Mouse (Mus musculus): Measurements from ENCODE around the gene Rabep1. TPM values are rescaled to one million over a fixed set of nuclear protein-coding genes. Genes with fewer than 3 reads are reported as not detected.
A peak's percentile ranks its signal among the peaks of the same experiment; 100 is the strongest.
"Not testable (repeated sequence)": the region's sequence is repeated elsewhere in the genome, so short reads cannot be mapped to it uniquely, and the experiment has no call there.

Gene Rabep1
- total RNA-seq, 4 experiments from 2014 or later: 36.0 to 42.2 (median 41.6) TPM

DNA sequence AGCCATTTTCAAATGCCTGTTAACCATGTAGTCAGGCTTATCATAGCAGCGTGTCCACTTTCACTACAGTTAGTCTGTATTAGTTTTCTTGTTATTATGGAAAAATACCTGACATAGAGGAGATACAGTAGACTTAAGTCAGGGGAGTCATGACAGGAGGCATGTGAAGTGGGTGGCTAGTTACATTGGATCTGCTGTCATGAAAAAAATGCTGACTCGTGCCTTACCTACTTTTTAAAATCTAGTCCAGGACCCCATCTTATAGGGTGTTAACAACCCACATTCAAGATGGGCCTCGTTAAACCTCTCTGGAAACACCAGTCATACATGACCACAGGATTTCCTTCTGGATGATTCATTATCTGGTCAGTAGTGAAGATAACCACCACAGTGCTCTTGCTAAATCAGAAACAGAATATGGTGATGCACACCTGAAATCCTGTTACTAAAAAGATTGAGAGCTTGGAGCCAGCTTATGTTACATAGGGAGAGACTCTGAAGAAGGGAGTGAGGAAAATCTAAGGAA is 38.4 kb downstream of the Rabep1 start:
- DNase-seq (ENCODE audit: low spot score in 2 of 2): no peak

DNA sequence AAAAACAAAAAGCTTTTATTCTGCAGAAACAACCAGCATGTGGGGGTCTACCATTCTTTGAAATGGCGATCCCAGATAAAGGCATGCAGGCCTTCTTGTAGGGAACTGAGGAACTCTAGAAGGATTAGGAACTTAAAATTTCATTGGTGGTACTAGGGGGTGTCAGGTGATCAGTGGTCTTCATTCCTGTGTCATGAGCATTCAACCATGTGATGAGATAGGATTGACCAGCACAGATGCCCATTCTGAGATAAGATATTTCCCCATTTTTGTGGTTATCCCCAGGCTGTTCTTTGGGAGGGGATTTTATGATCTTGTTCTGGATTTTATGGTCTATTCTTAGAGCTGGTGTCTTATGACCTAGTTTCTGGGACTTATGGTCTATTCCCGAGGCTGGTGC is 46.1 kb downstream of the Rabep1 start:
- DNase-seq (ENCODE audit: low spot score in 2 of 2): no peak

DNA sequence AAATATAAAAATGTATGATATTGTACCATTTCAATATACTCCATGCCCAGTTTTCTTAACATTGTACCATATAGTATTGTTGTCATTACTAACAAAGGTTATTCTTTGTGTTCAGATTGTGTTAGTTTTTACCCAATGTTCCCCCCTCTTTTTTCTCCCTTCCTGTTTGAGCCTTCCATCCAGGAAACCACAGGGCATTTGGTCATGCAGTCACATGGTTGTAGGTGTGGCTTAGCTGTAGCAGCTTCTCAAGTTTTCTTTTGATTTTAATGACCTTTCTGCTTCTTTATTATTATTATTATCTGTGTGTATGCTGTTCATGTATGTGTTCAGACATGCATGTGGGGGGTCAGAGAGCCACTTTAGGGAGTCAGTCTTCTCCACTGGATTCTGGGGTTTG is 47.0 kb downstream of the Rabep1 start:
- DNase-seq (ENCODE audit: low spot score in 2 of 2): no peak

DNA sequence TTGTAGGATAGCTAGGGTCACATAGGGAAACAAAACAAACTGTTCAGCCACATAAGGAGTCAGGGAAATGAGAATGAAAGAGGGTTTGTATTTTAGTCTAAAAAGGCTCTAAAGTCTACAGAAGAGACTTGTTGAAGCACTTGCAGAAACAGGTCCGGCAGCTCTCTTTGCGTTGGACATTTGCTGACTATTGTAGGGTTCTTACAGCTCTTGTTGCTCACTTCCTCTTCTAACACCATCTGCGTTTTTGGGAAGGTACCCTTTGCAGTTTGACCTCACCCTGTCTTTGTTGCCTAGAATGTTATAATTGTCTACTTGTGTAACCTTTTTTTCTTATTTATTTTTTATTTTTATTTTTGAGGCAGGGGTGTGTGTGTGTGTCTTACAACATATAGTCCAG is 53.1 kb downstream of the Rabep1 start:
- no peak for DNase-seq (ENCODE audit: low spot score in 2 of 2)

DNA sequence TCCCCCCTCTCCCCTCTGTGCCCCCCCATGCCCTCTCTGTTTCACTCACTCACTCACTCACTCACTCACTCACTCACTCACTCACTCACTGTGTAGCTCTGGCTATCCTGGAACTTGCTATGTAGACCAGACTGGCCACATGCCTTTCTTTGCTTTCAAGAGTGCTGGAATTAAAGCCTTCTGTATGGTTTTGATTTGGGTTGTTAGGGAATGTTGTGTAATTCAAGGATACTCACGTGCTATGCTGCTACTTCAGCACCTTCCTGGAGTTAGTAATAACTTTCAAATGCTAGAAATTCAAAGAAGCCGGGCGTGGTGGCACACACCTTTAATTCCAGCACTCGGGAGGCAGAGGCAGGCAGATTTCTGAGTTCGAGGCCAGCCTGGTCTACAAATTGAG is 53.6 kb downstream of the Rabep1 start:
- not testable (repeated sequence) for DNase-seq (ENCODE audit: low spot score in 2 of 2)

DNA sequence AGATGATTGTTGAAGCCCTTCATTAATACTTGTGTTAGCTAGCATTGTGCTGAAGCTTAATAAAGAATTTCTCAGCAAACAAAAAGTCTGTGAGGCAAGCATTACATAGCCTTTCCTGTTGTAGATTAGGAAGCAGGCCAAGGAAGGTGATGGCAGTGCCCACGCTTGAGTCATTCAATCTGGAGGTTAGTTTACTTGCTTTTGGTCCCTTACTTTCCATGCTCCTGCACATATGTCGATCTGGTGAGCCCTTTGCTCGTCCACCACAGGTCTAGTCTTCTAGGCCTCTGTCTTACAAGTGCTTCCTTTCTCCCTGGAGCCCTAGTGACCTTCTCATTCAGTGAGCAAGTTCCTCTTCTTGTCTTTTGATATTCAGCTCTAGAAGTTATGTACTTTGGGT is 62.1 kb downstream of the Rabep1 start:
- no peak for DNase-seq (ENCODE audit: low spot score in 2 of 2)

DNA sequence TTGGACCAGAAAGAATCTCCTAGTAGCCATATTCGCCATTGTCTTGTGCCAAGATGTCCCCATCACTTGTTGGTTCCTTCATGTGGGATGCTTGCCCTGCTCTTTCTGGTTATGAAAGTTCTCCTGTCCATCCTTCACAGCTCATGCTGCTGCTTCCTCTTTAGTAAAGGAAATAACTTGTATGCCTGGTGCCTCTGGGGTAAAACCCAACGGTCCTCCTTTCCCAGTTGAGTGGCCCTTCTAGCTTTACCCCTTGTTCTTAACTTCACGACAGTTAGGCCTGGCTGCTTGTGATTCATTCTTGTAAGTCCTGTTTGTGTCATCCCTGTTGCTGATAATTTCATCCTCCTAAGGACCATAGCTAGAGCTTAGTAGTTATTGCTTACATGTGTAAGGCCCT is 66.7 kb downstream of the Rabep1 start:
- DNase-seq (ENCODE audit: low spot score in 2 of 2): no peak

DNA sequence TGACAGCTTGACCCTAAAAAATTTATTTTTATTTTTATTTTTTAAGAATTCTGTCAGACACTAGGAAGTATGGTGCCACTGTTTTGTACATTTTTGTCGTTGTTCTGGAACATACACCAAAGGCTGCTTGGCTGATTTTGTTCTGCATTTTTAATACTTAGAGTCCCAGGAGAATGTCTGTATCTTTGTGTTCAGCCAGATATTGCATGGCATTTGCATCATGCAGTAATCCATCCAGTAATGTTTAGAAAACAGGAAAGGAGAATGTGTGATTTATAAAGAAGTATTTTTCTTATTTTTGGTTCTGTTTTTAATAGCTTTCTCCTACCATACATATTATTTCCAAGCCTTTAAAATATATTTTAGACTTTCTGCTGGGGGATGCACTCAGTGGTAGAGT is 67.3 kb downstream of the Rabep1 start:
- no peak for DNase-seq (ENCODE audit: low spot score in 2 of 2)

DNA sequence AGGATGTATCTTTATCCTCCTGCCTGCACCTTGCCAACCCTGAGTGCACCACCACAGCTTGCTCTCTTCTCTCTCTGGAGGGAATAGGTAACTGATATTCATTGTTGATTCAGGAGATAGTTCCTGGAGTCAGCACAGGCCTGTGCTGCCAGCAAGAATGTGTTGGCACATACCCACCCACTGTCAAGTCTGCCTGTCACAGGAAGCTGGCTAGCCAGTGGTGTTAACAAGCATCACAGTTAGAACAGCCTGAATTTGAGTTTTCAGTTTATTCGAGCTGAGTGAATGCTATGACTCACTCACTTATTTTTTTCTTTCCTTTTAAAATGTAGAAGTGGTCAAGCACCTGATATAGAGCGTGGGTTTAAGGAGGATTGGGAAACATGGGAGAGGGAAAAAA is 73.3 kb downstream of the Rabep1 start:
- no peak for DNase-seq (ENCODE audit: low spot score in 2 of 2)

DNA sequence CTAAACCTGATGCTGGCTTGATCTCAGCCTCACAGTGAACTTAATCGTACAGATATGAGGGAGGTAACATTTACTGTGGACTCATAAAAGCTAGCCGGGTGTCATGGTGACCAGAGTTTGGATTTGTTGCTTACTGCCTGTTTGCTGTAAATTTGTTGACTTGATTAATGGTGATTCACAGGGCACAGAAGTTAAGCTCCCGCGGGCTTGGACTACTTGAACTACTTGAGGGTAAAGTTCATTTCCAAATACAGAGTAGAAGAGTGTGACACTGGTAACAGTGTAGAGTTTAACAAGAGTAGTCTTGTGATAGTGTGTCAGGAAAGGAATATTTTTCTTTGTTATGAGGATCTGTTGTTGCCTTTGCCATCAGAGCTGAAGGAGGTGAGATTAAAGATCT is 74.9 kb downstream of the Rabep1 start:
- no peak for DNase-seq (ENCODE audit: low spot score in 2 of 2)

DNA sequence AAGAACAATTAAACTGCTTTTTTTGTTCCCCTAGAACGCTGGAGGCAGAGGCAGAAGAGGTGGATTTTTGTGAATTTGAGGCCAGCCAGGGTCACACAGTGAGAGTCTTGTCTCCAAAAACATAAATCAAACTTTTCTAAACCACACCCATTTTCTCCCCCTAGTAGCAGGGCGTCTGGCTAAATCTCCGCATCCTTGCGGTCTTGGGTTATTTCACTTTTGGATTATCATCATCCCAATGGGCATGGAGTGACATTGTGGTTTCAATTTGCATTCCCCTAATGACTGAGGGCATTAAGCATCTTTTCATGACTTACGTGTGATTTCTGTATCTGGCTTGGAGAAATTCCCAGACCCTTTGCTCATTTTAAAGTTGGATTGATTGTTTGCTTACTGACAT is 86.9 kb downstream of the Rabep1 start:
- DNase-seq (ENCODE audit: low spot score in 2 of 2): no peak

- DNase-seq (ENCODE audit: low spot score in 2 of 2): no peak
Measured at GRCm38 (mm10) chr11:70935316-70935715, 90.7 kb downstream of the Rabep1 start.

DNA sequence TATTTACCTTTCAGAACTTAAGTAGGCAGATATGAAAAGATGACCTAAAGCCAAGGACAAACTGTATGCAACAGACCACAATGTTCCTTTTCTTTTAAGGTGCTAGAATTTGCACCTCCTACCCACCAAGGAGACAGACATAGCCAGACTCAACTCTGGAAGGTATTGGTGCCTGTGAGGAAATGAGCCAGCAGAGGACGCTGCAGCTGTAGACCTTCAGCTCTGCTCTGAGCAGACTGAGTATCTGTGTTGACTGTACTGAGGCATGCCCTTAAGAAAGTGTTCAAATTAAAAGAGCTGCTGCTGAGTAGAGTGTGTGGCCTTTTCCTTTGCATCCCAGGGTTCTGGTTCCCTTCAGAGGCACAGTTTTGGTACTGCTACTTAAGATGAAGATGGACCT is 98.0 kb downstream of the Rabep1 start:
- DNase-seq (ENCODE audit: low spot score in 2 of 2): no peak

GRCm38 (mm10) chr11:70943651-70944050 is 99.1 kb downstream of the Rabep1 start:
- DNase-seq (ENCODE audit: low spot score in 2 of 2): no peak

- DNase-seq (ENCODE audit: low spot score in 2 of 2): no peak
Measured at GRCm38 (mm10) chr11:70944935-70945817, 100.6 kb downstream of the Rabep1 start.

DNA sequence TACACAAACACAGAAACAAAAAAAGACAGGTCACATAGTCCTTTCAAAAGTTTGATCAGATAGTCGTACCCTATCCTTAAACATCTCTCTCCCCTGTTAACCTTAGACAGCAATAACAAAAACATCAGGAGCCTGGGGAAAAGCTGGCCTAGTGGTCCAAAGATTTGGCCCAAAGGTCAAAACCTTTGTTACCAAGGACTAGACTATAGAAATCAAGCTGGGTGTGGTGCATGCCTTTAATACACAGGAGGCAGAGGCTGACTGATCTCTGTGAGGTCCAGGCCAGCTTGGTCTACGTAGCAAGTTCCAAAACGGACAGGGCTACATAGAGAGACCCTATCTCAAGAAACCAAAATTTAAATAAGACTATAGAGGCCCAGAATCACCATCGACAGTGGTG is 110.1 kb downstream of the Rabep1 start:
- no peak for DNase-seq (ENCODE audit: low spot score in 2 of 2)

DNA sequence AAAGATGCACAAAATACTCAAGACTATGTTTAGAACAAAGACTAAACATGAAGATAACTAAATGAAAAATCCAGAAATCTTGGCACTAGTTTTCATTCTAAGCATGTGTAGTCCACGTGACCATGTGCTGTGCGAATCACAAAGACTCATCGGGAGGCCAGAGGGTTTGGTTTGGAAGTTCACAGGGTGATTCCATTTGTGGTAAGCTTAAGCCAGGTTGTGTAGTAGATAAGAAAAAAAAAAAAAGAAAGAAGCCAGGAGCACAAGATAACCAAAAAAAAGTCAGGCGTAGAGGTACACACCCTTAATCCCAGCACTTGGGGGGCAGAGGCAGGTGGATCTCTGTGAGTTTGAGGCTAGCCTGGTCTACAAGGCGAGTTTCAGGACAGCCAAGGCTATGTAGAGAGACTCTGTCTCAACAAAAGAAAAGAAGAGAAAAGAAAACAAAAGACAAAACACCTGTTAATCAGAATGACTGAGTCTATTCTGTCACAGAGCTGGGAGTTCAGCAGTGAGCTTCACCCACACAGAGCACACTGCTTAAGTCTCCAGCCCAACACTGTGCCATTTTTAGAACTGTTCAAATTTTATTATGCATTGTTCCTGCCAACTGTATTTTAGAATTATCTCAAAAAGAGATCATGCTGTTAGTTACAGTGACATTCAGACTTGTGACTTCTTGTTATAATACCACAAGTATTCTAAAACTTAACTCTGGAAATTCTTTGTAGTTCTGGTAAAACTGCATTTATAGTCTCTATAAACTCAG is 116.4 kb downstream of the Rabep1 start:
- no peak for DNase-seq (ENCODE audit: low spot score in 2 of 2)

DNA sequence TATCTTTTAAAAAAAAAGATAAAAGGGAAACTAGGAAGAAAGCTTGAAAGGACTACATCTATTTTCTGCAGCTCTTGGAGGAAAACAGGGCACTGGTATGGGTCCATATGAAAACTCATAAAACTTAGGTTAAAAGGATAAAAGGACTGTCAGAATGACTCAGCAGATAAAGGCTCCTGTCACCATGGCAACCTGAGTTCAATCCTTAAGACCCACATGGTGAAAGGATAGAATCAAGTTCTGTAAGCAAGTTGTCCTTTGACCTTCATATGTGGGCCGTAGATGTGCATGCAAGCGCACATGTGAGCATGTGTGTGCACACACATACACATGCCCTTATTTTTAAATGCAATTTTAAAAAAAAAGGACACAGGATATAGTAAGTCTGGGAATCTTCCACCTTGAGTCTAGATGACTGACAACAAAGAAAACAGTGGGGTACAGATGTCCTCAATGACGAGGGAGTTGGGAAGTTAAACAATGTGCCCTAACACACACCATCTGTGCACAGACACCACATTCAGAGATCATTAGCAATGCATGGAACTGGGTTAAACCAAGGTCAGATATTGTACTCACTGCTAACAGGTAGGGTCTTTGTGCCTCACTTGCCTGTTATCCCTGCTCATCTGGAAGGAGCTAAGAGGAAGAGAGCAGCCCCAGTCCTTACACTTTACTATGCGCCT is 119.8 kb downstream of the Rabep1 start:
- no peak for DNase-seq (ENCODE audit: low spot score in 2 of 2)

DNA sequence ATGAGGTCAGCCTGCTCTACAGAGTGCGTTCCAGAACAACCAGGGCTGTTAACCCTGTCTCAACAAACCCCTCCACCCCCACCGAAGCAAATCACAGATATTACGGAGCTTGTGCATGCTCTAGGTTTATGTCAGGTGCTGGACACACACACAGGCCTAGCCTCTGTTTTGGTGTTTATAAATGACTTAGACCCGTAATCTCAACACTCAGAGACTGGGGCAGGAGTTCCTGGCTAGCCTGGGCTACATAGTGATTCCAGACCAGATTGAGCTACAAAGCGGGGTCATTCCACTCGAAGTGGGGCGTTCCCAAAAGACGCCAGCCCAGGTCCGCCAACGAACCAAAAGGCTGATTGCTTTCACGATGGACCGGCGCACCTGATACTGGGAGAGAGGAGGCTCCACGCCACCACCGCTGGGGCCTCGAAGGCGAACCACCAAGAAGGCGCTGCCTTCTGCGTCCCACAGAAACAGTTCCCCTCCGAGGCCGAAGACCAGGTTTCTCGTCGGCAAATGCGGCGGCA is 124.8 kb downstream of the Rabep1 start:
- DNase-seq (ENCODE audit: low spot score in 2 of 2): no peak

DNA sequence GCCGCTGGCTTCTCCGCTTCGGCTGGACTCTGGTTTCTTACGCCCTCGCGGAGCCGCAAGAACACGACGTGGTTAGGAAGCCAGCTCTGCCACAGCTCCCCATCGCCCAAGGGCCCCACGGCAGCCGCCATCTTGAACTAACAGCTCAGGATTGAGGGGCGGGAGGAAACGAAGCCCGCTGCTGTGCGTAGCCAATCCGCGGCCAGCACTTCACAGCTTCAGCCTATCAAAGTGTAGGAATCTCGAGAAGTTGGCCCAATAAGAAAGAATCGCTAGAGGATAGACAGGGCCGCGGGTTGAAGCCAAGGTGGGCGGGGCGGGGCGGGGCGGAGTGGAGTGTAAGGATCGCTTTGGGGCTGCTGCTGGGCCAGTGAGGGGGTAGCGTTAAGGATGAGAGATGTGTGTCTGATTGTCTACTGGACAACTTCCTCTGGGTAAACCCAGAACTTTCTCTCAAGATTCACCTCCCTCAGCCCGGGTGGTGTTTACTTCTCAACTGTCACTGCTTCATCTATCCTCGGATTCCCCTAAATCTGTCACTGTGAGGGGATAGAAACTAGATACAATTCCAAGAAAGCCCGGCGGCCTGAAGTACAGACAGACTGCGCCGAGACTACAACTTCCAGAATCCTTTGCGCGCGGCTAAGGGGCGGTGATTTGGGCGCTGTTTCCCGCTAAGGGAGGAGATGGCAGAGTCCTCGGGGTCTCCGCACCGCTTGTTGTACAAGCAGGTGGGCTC is 125.4 kb downstream of the Rabep1 start, which contains the start of the genes Nup88 and Rpain:
Gene Nup88 (minus strand): TSS at position 153 of the 739 bp plus-strand sequence.
Gene Rpain (plus strand): TSS at position 393 of the 739 bp plus-strand sequence.
- peak; percentile 84 to 91 for DNase-seq (ENCODE audit: low spot score in 2 of 2)

Measured in gastrocnemius, adult 8-10 months (tissue).